Mouse (Mus musculus) forebrain, embryonic 13.5 days (tissue): ENCODE measurements around the gene Cntrob. TPM values are rescaled to one million over a fixed set of nuclear protein-coding genes. Genes with fewer than 3 reads are reported as not detected.

Source experiments
- ATAC-seq: fragments of 200-750 bp; cut with Nextera tagmentation; 2 replicates; pipeline ENCODE4 v1.8.0; 2017
- H3K27ac ChIP-seq: fragments of 300-500 bp; sonication (generic); 2 replicates; pipeline ENCODE4 v1.5.1; 2015; ENCODE audit warnings: inconsistent platforms, mild to moderate bottlenecking, moderate library complexity
- H3K27me3 ChIP-seq: fragments of 300-500 bp; sonication (generic); 2 replicates; pipeline ENCODE4 v1.6.1; 2015; ENCODE audit warnings: mild to moderate bottlenecking, inconsistent platforms
- H3K36me3 ChIP-seq: fragments of 300-500 bp; sonication (generic); 2 replicates; pipeline ENCODE4 v1.6.1; 2015; ENCODE audit warnings: mild to moderate bottlenecking, inconsistent platforms; ENCODE audit not compliant: poor library complexity, severe bottlenecking
- H3K4me1 ChIP-seq: fragments of 300-500 bp; sonication (generic); 2 replicates; pipeline ENCODE4 v1.6.1; 2015; ENCODE audit warnings: inconsistent platforms
- H3K4me2 ChIP-seq: fragments of 300-500 bp; sonication (generic); 2 replicates; pipeline ENCODE4 v1.6.1; 2015; ENCODE audit warnings: inconsistent platforms, mild to moderate bottlenecking, moderate library complexity
- H3K4me3 ChIP-seq: fragments of 300-500 bp; sonication (generic); 2 replicates; pipeline ENCODE4 v1.5.1; 2015; ENCODE audit warnings: mild to moderate bottlenecking, inconsistent platforms
- H3K9ac ChIP-seq: fragments of 300-500 bp; sonication (generic); 2 replicates; pipeline ENCODE4 v1.6.1; 2015; ENCODE audit warnings: mild to moderate bottlenecking, inconsistent platforms
- H3K9me3 ChIP-seq: fragments of 300-500 bp; sonication (generic); replicated peaks from 2 replicates; pipeline ENCODE4 v1.6.1; 2016; ENCODE audit warnings: inconsistent platforms
- WGBS: fragments of 180-500 bp; shearing (Covaris S2); methylation state at CpG from one replicate; pipeline ENCODE4 v1.1.7; 2015; 5-methylcytosine and 5-hydroxymethylcytosine counted together
- polyA plus RNA-seq: library from polyadenylated mRNA; unstranded; fragments of >200 nt; fragmentation: Nextera tagmentation; extraction: Ambion mirVana; gene quantifications from 2 replicates; pipeline ENCODE4 v1.2.1, GENCODE M21; 2015

The Cntrob gene
- polyA plus RNA-seq, 1 experiment from 2014 or later: 37.1 TPM

GRCm38 (mm10) chr11:69277267-69277666, 46.3 kb downstream of the Cntrob start:
- 69% methylated on average over 5 of the region's 5 CpGs for WGBS
- Histone ChIP-seq H3K27ac (no peak overlapping the region), H3K9ac (no peak overlapping the region), H3K4me1 (no peaks in the 10 kb centered on the region), H3K9me3 (no peaks in the 10 kb centered on the region), H3K36me3 (no peaks in the 10 kb centered on the region), H3K27me3 (no peaks in the 10 kb centered on the region), H3K4me3 (no peak overlapping the region), H3K4me2 (no peak overlapping the region)
- no peak for ATAC-seq

GRCm38 (mm10) chr11:69276081-69276480, 47.5 kb downstream of the Cntrob start:
- 73% methylated on average over 2 of the region's 2 CpGs for WGBS
- Histone ChIP-seq H3K27me3 (no peaks in the 10 kb centered on the region), H3K9me3 (no peaks in the 10 kb centered on the region), H3K4me1 (0 out of 2 replicates have a peak, but pooled peaks cover 3% of the 10 kb centered on the region), H3K4me2 (no peak overlapping the region), H3K4me3 (no peak overlapping the region), H3K9ac (no peak overlapping the region), H3K27ac (no peak overlapping the region), H3K36me3 (no peaks in the 10 kb centered on the region)
- no peak for ATAC-seq

DNA sequence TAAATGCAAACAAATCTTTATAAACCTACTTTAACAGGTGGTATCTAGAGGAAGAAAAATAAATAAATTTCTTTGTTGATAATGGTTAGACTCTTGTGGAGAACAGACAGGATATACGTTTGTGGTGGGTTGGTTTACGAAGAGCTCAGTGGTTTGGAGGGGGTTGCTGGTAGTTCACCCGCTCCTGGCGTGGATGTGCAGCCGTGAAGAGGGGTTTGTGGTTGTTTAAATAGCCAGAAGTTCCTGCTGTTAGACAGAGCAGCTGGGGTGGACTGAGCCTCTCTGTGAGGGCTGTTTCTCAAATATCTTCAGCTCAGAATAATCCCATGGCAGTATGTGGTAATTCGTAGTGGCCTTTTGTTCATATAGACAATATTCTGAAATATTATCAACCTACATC, 47.9 kb downstream of the Cntrob start:
- no peaks in the 10 kb centered on the region for H3K27me3 ChIP-seq
- no peak overlapping the region for H3K4me2 ChIP-seq

GRCm38 (mm10) chr11:69272122-69272740, 51.3 kb downstream of the Cntrob start:
- Histone ChIP-seq H3K9ac (no peak overlapping the region), H3K4me2 (no peak overlapping the region), H3K36me3 (no peaks in the 10 kb centered on the region), H3K27me3 (peaks cover 9% of the 10 kb centered on the region), H3K9me3 (no peaks in the 10 kb centered on the region), H3K4me3 (no peak overlapping the region), H3K27ac (no peak overlapping the region), H3K4me1 (peaks cover 9% of the 10 kb centered on the region; the same call in 1 of the 2 replicates)
- no peak for ATAC-seq
- 42% methylated on average over 16 of the region's 16 CpGs for WGBS

More for the DNA sequence above, 47.9 kb downstream of the Cntrob start:
- Histone ChIP-seq H3K36me3 (no peaks in the 10 kb centered on the region), H3K4me1 (0 out of 2 replicates have a peak, but pooled peaks cover 3% of the 10 kb centered on the region), H3K4me3 (no peak overlapping the region), H3K27ac (no peak overlapping the region), H3K9ac (no peak overlapping the region), H3K9me3 (no peaks in the 10 kb centered on the region)
- no peak for ATAC-seq
- WGBS: 85% methylated on average over 6 of the region's 6 CpGs

DNA sequence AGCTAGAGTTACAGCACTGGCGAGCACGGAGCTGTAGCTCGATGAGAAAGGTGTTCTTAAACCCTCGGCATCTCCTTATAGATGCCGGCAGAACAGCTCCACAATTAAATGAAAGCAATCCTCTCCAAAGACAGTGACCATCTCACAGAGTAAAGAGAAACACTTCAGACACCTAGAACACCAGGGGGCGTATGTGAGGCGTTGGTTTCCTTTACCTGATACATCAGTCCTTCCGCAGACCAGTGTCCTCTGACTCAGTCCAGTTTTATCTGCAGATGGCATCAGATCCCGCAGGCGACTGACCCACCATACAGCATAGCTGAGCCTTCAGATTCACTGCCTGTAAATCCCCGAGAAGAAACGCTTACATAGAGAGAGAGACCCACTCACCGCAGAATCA, 54.0 kb downstream of the Cntrob start:
- Histone ChIP-seq H3K27ac (no peak overlapping the region), H3K9me3 (no peaks in the 10 kb centered on the region), H3K36me3 (no peaks in the 10 kb centered on the region), H3K27me3 (peaks cover 9% of the 10 kb centered on the region), H3K4me2 (no peak overlapping the region), H3K9ac (no peak overlapping the region), H3K4me1 (peaks cover 15% of the 10 kb centered on the region; the same call in 1 of the 2 replicates), H3K4me3 (no peak overlapping the region)
- 16% methylated on average over 13 of the region's 13 CpGs for WGBS
- ATAC-seq: no peak

DNA sequence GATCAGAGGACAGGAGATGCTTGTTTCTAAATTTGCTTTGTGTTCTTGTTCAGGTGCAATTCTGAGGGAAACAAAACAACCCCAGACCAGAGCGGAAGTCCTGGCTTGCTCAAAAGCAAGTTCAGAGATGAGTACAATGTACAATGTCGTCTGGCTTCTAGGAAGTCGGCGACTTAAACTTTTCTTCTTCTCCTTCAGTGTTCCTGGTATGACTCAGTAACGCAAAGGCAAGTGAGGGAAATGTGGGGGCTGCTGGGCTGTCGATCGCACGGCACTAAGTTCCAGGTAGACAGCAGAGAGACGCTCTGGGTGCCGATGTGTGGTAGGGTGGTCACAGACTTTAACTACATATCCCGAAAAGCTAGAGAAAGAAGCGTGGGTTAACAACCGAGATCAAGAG, 55.5 kb downstream of the Cntrob start:
- ATAC-seq: no peak
- H3K4me3 ChIP-seq: no peak overlapping the region
- no peak overlapping the region for H3K27ac ChIP-seq
- no peaks in the 10 kb centered on the region for H3K36me3 ChIP-seq
- H3K27me3 ChIP-seq: peaks cover 11% of the 10 kb centered on the region
- no peak overlapping the region for H3K9ac ChIP-seq
- peaks cover 15% of the 10 kb centered on the region; the same call in 1 of the 2 replicates for H3K4me1 ChIP-seq
- H3K4me2 ChIP-seq: no peak overlapping the region
- WGBS: 81% methylated on average over 13 of the region's 13 CpGs
- H3K9me3 ChIP-seq: no peaks in the 10 kb centered on the region

- no peak overlapping the region for H3K4me3 ChIP-seq
- no peaks in the 10 kb centered on the region for H3K9me3 ChIP-seq
- H3K9ac ChIP-seq: no peak overlapping the region
- H3K4me2 ChIP-seq: no peak overlapping the region
- 27% methylated on average over 7 of the region's 7 CpGs for WGBS
- H3K27me3 ChIP-seq: peaks cover 11% of the 10 kb centered on the region
- no peak for ATAC-seq
- no peak overlapping the region for H3K27ac ChIP-seq
- H3K4me1 ChIP-seq: peaks cover 15% of the 10 kb centered on the region; the same call in 1 of the 2 replicates
- H3K36me3 ChIP-seq: no peaks in the 10 kb centered on the region
Observed at GRCm38 (mm10) chr11:69267341-69267740, 56.2 kb downstream of the Cntrob start.

- WGBS: 15% methylated on average over 10 of the region's 10 CpGs
- peak overlapping the region; percentile 39 for H3K4me2 ChIP-seq
- no peak overlapping the region for H3K9ac ChIP-seq
- peaks cover 11% of the 10 kb centered on the region for H3K27me3 ChIP-seq
- 0 out of 2 replicates have a peak overlapping the region, but pooled peaks have one; percentile 0 for H3K4me3 ChIP-seq
- peak; percentile 92 for ATAC-seq
- H3K9me3 ChIP-seq: no peaks in the 10 kb centered on the region
- H3K4me1 ChIP-seq: peaks cover 14% of the 10 kb centered on the region; the same call in 1 of the 2 replicates
- H3K27ac ChIP-seq: peak overlapping the region; percentile 71
- H3K36me3 ChIP-seq: no peaks in the 10 kb centered on the region
Observed at GRCm38 (mm10) chr11:69266253-69266652, 57.3 kb downstream of the Cntrob start.

- Histone ChIP-seq H3K36me3 (no peaks in the 10 kb centered on the region), H3K4me1 (peaks cover 12% of the 10 kb centered on the region; the same call in 1 of the 2 replicates), H3K9ac (no peak overlapping the region), H3K27me3 (peaks cover 11% of the 10 kb centered on the region), H3K4me2 (peak overlapping the region; percentile 39; the same call in 1 of the 2 replicates), H3K27ac (peak overlapping the region; percentile 71), H3K9me3 (no peaks in the 10 kb centered on the region), H3K4me3 (no peak overlapping the region)
- no peak for ATAC-seq
- WGBS: 78% methylated on average over 9 of the region's 9 CpGs
Observed at GRCm38 (mm10) chr11:69265410-69265809, 58.2 kb downstream of the Cntrob start.

- Histone ChIP-seq H3K36me3 (no peaks in the 10 kb centered on the region), H3K27me3 (peaks cover 10% of the 10 kb centered on the region), H3K4me1 (peaks cover 12% of the 10 kb centered on the region; the same call in 1 of the 2 replicates), H3K27ac (no peak overlapping the region), H3K9me3 (no peaks in the 10 kb centered on the region), H3K4me2 (no peak overlapping the region), H3K4me3 (no peak overlapping the region), H3K9ac (no peak overlapping the region)
- no peak for ATAC-seq
- 76% methylated on average over 2 of the region's 2 CpGs for WGBS
Observed at GRCm38 (mm10) chr11:69264276-69264675, 59.3 kb downstream of the Cntrob start.

GRCm38 (mm10) chr11:69260111-69260510, 63.5 kb downstream of the Cntrob start:
- WGBS: 95% methylated on average over 1 of the region's 1 CpGs

GRCm38 (mm10) chr11:69258287-69258686, 65.3 kb downstream of the Cntrob start:
- Histone ChIP-seq H3K27ac (no peak overlapping the region), H3K27me3 (peaks cover 2% of the 10 kb centered on the region; the same call in 1 of the 2 replicates), H3K9me3 (no peaks in the 10 kb centered on the region), H3K9ac (no peak overlapping the region), H3K4me2 (no peak overlapping the region), H3K4me3 (no peak overlapping the region), H3K4me1 (no peaks in the 10 kb centered on the region), H3K36me3 (no peaks in the 10 kb centered on the region)
- ATAC-seq: peak; percentile 48; the same call in 1 of the 2 replicates
- WGBS: 59% methylated on average over 5 of the region's 5 CpGs

More at GRCm38 (mm10) chr11:69260111-69260510, 63.5 kb downstream of the Cntrob start:
- no peaks in the 10 kb centered on the region for H3K36me3 ChIP-seq
- no peak overlapping the region for H3K4me2 ChIP-seq
- no peak overlapping the region for H3K4me3 ChIP-seq
- ATAC-seq: no peak
- no peaks in the 10 kb centered on the region for H3K4me1 ChIP-seq
- H3K27ac ChIP-seq: no peak overlapping the region
- H3K9ac ChIP-seq: no peak overlapping the region
- 0 out of 2 replicates have a peak, but pooled peaks cover 2% of the 10 kb centered on the region for H3K27me3 ChIP-seq
- H3K9me3 ChIP-seq: no peaks in the 10 kb centered on the region
